In the genomic region with DNA sequence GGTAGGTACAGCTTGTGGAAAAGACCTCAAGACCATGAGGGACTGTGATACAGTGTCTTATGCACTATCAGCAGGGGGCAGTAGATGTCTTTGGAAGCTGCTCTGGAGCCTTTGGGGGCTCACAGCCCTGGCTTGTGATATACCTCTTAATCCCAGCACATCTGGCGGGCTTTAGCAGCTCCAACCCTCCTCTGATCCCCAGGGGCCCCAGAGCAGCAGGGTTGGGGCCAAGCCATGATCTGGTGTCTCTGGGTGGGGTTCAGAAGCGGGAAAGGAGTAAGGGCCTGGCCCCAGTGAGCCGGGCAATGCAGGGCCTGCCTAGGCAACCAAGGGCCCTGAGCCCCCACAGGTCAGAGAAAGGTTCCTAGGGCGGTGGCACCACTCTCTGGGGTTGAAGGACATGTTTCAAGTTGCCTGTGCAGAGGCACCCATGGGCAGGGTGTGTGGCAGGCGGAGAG, we compare ENCODE assay signal across 9 mouse cellular contexts. TPM values are rescaled to one million over a fixed set of nuclear protein-coding genes. Genes with fewer than 3 reads are reported as not detected.
DNase-seq lines count a peak whose midpoint lies in the region; ATAC-seq and TF ChIP-seq lines count a peak whose summit lies in the region.
"Had no signal": no experiment of that assay in that cellular context is flagged by ENCODE, and none has a peak within 500 bp of the region (broad histone marks: within the 10 kb centered on the region; RNA-seq: fewer than 3 reads in every experiment).

No protein-coding gene starts in this region.

- peaks cover 3% of the 10 kb centered on the region; the same call in 1 of the 2 replicates for H3K4me1 ChIP-seq in heart, adult 2 months (ENCODE audit: control insufficient read depth, insufficient read depth, low read length)
- peaks cover 4% of the 10 kb centered on the region; the same call in 1 of the 2 replicates for H3K4me1 ChIP-seq in midbrain, embryonic 13.5 days (replicated peaks)

- ATAC-seq in midbrain, embryonic 13.5 days = peak; percentile 70; the same call in 1 of the 2 replicates

- H3K9me3 ChIP-seq in midbrain, embryonic 13.5 days = no peaks in the 10 kb centered on the region

- DNase-seq in adrenal gland, postnatal 14 days = peak; percentile 44
- DNase-seq in adrenal gland, postnatal 25 days = no peak
- peak; percentile 73 to 75 for DNase-seq in B cell, adult 2 months
- peak; percentile 91 for DNase-seq in embryo, embryonic 11 days
- DNase-seq in heart, adult 2 months = peak; percentile 62 to 71
- peak; percentile 55 to 69 for DNase-seq in layer of hippocampus, postnatal 10 days (ENCODE audit: low spot score in 2 of 2)
- peak; percentile 86 for DNase-seq in thymus, postnatal 14 days

- intact Hi-C loops in heart, adult 2 months (cut with DNase I) = loop anchor here (1.0 to 5.0 kb wide), 3 partner anchors 37 to 140 kb away; no protein-coding TSS in a partner anchor

- 56% methylated on average over 5 of the region's 5 CpGs for WGBS in heart, adult 2 months
- 51% methylated on average over 5 of the region's 5 CpGs for WGBS in midbrain, embryonic 13.5 days

- H3K4me2 ChIP-seq in midbrain, embryonic 13.5 days (replicated peaks) = no peak overlapping the region

- no peak overlapping the region for H3K9ac ChIP-seq in heart, adult 2 months (ENCODE audit: low read depth, low read length)
- H3K9ac ChIP-seq in midbrain, embryonic 13.5 days (replicated peaks) = 0 out of 2 replicates have a peak overlapping the region, but pooled peaks have one; percentile 11

- no peaks in the 10 kb centered on the region for H3K27me3 ChIP-seq in heart, adult 2 months (ENCODE audit: control insufficient read depth, insufficient read depth, low read length)
- H3K27me3 ChIP-seq in midbrain, embryonic 13.5 days = no peaks in the 10 kb centered on the region

- TF ChIP-seq EP300 in heart, adult 2 months (IDR thresholded peaks at IDR 0.05; ENCODE audit: insufficient read depth, low read depth, low read length) = peak; percentile 63; the same call in 1 of the 2 replicates

- H3K4me3 ChIP-seq in heart, adult 2 months = no peak overlapping the region
- H3K4me3 ChIP-seq in midbrain, embryonic 13.5 days (replicated peaks) = no peak overlapping the region

- no peaks in the 10 kb centered on the region for H3K79me2 ChIP-seq in heart, adult 2 months (replicated peaks; ENCODE audit: control insufficient read depth, insufficient read depth, low read length)

- no peak overlapping the region for H3K27ac ChIP-seq in heart, adult 2 months
- no peak overlapping the region for H3K27ac ChIP-seq in midbrain, embryonic 13.5 days

- no peak for TF ChIP-seq POLR2A in heart, adult 2 months (IDR thresholded peaks at IDR 0.05; ENCODE audit: insufficient read depth, low read depth, low read length)

- no peaks in the 10 kb centered on the region for H3K36me3 ChIP-seq in heart, adult 2 months (ENCODE audit: control insufficient read depth, insufficient read depth, low read length)
- H3K36me3 ChIP-seq in midbrain, embryonic 13.5 days = no peaks in the 10 kb centered on the region

- TF ChIP-seq CTCF in heart, adult 2 months (IDR thresholded peaks at IDR 0.05) = peak; percentile 84

RNA-seq across cellular contexts. Expression of a gene that starts 0.9 kb away (rescaled TPM):
- total RNA-seq in adrenal gland, postnatal 14 days (2021) = 0.56 and 0.67 TPM in 2 replicates
- total RNA-seq in adrenal gland, postnatal 25 days (2021) = not detected in 2 replicates
- total RNA-seq in heart, adult 2 months (2021) = 1 to 10 TPM; 2.7 to 3.0 TPM
- polyA plus RNA-seq in heart, adult 2 months (2012; rRNA removed) = 5.9 and 7.5 TPM in 2 replicates
- not detected for total RNA-seq in layer of hippocampus, postnatal 10 days (2021)
- 0.59 and 0.75 TPM in 2 replicates for polyA plus RNA-seq in midbrain, embryonic 13.5 days (2015; fragmentation: Nextera tagmentation; extraction: Ambion mirVana)

RNA-seq across cellular contexts. Expression of a gene that starts 6.0 kb away (rescaled TPM):
- total RNA-seq in adrenal gland, postnatal 14 days (2021) = not detected in 2 replicates
- not detected in 2 replicates for total RNA-seq in adrenal gland, postnatal 25 days (2021)
- total RNA-seq in heart, adult 2 months (2021) = not detected
- not detected in 2 replicates for polyA plus RNA-seq in heart, adult 2 months (2012; rRNA removed)
- not detected for total RNA-seq in layer of hippocampus, postnatal 10 days (2021)
- polyA plus RNA-seq in midbrain, embryonic 13.5 days (2015; fragmentation: Nextera tagmentation; extraction: Ambion mirVana) = not detected in 2 replicates
- total RNA-seq: left cerebral cortex, adult 18-20 months had no signal

RNA-seq across cellular contexts. Expression of a gene that starts 19.9 kb away (rescaled TPM):
- total RNA-seq in adrenal gland, postnatal 14 days (2021) = 20.4 and 52.3 TPM in 2 replicates
- total RNA-seq in adrenal gland, postnatal 25 days (2021) = 12.6 and 14.4 TPM in 2 replicates
- 10 to 100 TPM; 28.4 to 35.0 TPM for total RNA-seq in heart, adult 2 months (2021)
- polyA plus RNA-seq in heart, adult 2 months (2012; rRNA removed) = 96.6 and 107 TPM in 2 replicates
- total RNA-seq in layer of hippocampus, postnatal 10 days (2021) = 1 to 10 TPM; 3.6 to 5.0 TPM
- polyA plus RNA-seq in midbrain, embryonic 13.5 days (2015; fragmentation: Nextera tagmentation; extraction: Ambion mirVana) = 6.5 and 6.9 TPM in 2 replicates

RNA-seq across cellular contexts. Expression of a gene that starts 52.8 kb away (rescaled TPM):
- 678 and 680 TPM in 2 replicates for total RNA-seq in adrenal gland, postnatal 14 days (2021)
- total RNA-seq in adrenal gland, postnatal 25 days (2021) = 1,030 and 1,043 TPM in 2 replicates
- 100 to 1,000 TPM; 883 to 991 TPM for total RNA-seq in heart, adult 2 months (2021)
- 1,120 and 1,462 TPM in 2 replicates for polyA plus RNA-seq in heart, adult 2 months (2012; rRNA removed)
- 100 to 1,000 TPM; 252 to 270 TPM for total RNA-seq in layer of hippocampus, postnatal 10 days (2021)
- polyA plus RNA-seq in midbrain, embryonic 13.5 days (2015; fragmentation: Nextera tagmentation; extraction: Ambion mirVana) = 191 and 206 TPM in 2 replicates

RNA-seq across cellular contexts. Expression of a gene that starts 58.0 kb away (rescaled TPM):
- total RNA-seq in adrenal gland, postnatal 14 days (2021) = 1.1 and 1.8 TPM in 2 replicates
- not detected in 2 replicates for total RNA-seq in adrenal gland, postnatal 25 days (2021)
- total RNA-seq in heart, adult 2 months (2021) = 1 to 10 TPM; 1.1 to 1.3 TPM
- polyA plus RNA-seq in heart, adult 2 months (2012; rRNA removed) = 1.8 TPM in 1 of 2 replicates, not detected in the other
- under 1 TPM; 0.82 to 0.96 TPM for total RNA-seq in layer of hippocampus, postnatal 10 days (2021)
- 0.68 and 1.0 TPM in 2 replicates for polyA plus RNA-seq in midbrain, embryonic 13.5 days (2015; fragmentation: Nextera tagmentation; extraction: Ambion mirVana)
- total RNA-seq: left cerebral cortex, adult 18-20 months had no signal
